Mouse (Mus musculus) right cerebral cortex, adult 2 months (tissue): Measurements from ENCODE around the gene Rab5if.
A peak's percentile ranks its signal among the peaks of the same experiment; 100 is the strongest.
"Not testable (repeated sequence)": the region's sequence is repeated elsewhere in the genome, so short reads cannot be mapped to it uniquely, and the experiment has no call there.

Experiments
- DNase-seq, 2 experiments: peaks; one replicate each; pipeline ENCODE4 v3.0.0; 2021 to 2022; ENCODE audit warnings: low spot score in 2 of 2

Rab5if gene

GRCm38 (mm10) chr2:156862772-156863486, at the start of gene Rab5if:
TSS of gene Rab5if (plus strand) at chr2:156863128.
- peak; percentile 96 to 98 for DNase-seq

- no peak for DNase-seq
Measured at GRCm38 (mm10) chr2:156814344-156814801, 48.6 kb upstream of the Rab5if start.

- no peak for DNase-seq
Measured at GRCm38 (mm10) chr2:156814893-156815292, 48.0 kb upstream of the Rab5if start.

GRCm38 (mm10) chr2:156815412-156815811, 47.5 kb upstream of the Rab5if start:
- DNase-seq = no peak

- DNase-seq = no peak
Measured at GRCm38 (mm10) chr2:156816116-156816515, 46.8 kb upstream of the Rab5if start.

- DNase-seq = not testable (repeated sequence)
Measured at GRCm38 (mm10) chr2:156825128-156825527, 37.8 kb upstream of the Rab5if start.

GRCm38 (mm10) chr2:156834336-156834735, 28.6 kb upstream of the Rab5if start:
- no peak for DNase-seq

GRCm38 (mm10) chr2:156838839-156839238, 24.1 kb upstream of the Rab5if start:
- no peak for DNase-seq

GRCm38 (mm10) chr2:156839319-156840191, 23.4 kb upstream of the Rab5if start, which contains the start of gene Tgif2:
TSS of gene Tgif2 (plus strand) at chr2:156840007.
- no peak for DNase-seq

GRCm38 (mm10) chr2:156840301-156841027, 22.5 kb upstream of the Rab5if start:
- DNase-seq = no peak

GRCm38 (mm10) chr2:156841028-156841840, 21.7 kb upstream of the Rab5if start:
- DNase-seq = peak; percentile 61 to 65

- peak in 1 of 2 experiments; percentile 27 for DNase-seq
Measured at GRCm38 (mm10) chr2:156841841-156842706, 20.9 kb upstream of the Rab5if start.

- DNase-seq = no peak
Measured at GRCm38 (mm10) chr2:156842711-156843110, 20.2 kb upstream of the Rab5if start.

GRCm38 (mm10) chr2:156843331-156843730, 19.6 kb upstream of the Rab5if start:
- no peak for DNase-seq

GRCm38 (mm10) chr2:156844715-156845114, 18.2 kb upstream of the Rab5if start:
- no peak for DNase-seq

GRCm38 (mm10) chr2:156847653-156848052, 15.3 kb upstream of the Rab5if start:
- no peak for DNase-seq

- no peak for DNase-seq
Measured at GRCm38 (mm10) chr2:156848526-156849182, 14.3 kb upstream of the Rab5if start.

- no peak for DNase-seq
Measured at GRCm38 (mm10) chr2:156850505-156850904, 12.4 kb upstream of the Rab5if start.

- DNase-seq = not testable (repeated sequence)
Measured at GRCm38 (mm10) chr2:156853584-156853983, 9.3 kb upstream of the Rab5if start.
